Mouse (Mus musculus) erythroblast, embryonic 14.5 days (primary cell): Measurements from ENCODE around the gene Ltf.

Experiments used
- GATA1 ChIP-seq: IDR thresholded peaks from 2 replicates; pipeline ENCODE4 v1.6.1; 2012; ENCODE audit warnings: low read length, inconsistent platforms, mixed read lengths
- TAL1 ChIP-seq: IDR thresholded peaks from 3 replicates; pipeline ENCODE4 v1.6.1; 2012; ENCODE audit warnings: low read length, inconsistent platforms, mixed read lengths

DNA sequence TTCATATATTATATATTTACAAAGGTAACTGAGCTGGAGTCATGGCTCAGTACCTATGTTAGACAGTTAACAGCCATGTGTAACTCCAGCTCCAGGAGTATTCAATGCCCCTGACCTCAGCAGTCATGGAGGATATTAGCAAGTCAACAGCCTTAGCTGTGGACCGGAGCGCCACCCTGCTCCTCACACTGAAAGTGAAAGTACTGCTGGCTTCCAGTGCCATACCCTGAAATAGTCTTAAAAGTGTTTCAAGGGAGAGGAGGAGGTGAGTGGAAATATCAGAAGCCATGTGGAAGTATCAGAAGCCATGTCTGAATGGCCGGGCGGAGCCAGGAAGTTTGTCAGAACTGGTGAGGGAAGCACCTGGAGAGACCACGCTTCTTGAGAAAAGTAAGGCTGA is 28.2 kb downstream of the Ltf start:
- no peak for TF ChIP-seq TAL1
- TF ChIP-seq GATA1: no peak
